Mouse (Mus musculus): Measurements from ENCODE around the gene Slc12a3. TPM values are rescaled to one million over a fixed set of nuclear protein-coding genes. Genes with fewer than 3 reads are reported as not detected.

Slc12a3 gene
- total and polyA plus RNA-seq, 3 experiments, result 0.16 to 0.39 (median 0.39) TPM

- no peaks in the 10 kb centered on the region for H3K27me3 ChIP-seq (ENCODE audit: control insufficient read depth, insufficient read depth, low read length)
- TF ChIP-seq POLR2A (IDR thresholded peaks at IDR 0.05; ENCODE audit: insufficient read depth, low read depth, low read length) (no peak), EP300 (IDR thresholded peaks at IDR 0.05; ENCODE audit: insufficient read depth, low read depth, low read length) (no peak), CTCF (IDR thresholded peaks at IDR 0.05) (no peak)
- H3K79me2 ChIP-seq (replicated peaks; ENCODE audit: control insufficient read depth, insufficient read depth, low read length), result no peaks in the 10 kb centered on the region
- WGBS, result 70% methylated on average over 6 of the region's 6 CpGs
- H3K4me3 ChIP-seq, result no peak overlapping the region
- no peak overlapping the region for H3K9ac ChIP-seq (ENCODE audit: low read depth, low read length)
- no peak for DNase-seq
- no peak overlapping the region for H3K27ac ChIP-seq
- no peaks in the 10 kb centered on the region for H3K4me1 ChIP-seq (ENCODE audit: control insufficient read depth, insufficient read depth, low read length)
- no peaks in the 10 kb centered on the region for H3K36me3 ChIP-seq (ENCODE audit: control insufficient read depth, insufficient read depth, low read length)
- intact Hi-C loops (cut with DNase I), result no loop called here
These were observed 83.5 kb downstream of the Slc12a3 start for GRCm38 (mm10) chr8:94412518-94412917.

DNA sequence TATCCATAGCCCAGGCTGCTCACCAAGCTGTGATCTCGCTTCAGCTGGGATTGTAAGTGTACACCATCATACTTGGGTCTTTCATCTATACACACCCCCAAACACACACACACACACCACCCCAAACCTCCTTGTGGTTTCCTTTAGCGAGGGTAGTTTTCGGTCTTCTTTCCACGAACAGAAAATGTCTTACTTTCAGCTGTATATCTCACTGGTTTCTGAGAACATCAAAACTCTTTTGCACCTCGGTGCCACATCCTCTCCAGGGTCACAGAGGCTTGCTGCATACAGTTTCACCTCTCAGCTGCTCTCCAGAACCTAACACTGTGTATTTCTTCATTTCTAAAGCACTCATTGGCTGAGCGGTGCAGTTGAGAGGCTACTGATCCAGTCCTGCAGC is 84.5 kb downstream of the Slc12a3 start:
- Histone ChIP-seq H3K79me2 (replicated peaks; ENCODE audit: control insufficient read depth, insufficient read depth, low read length) (no peaks in the 10 kb centered on the region), H3K9ac (ENCODE audit: low read depth, low read length) (no peak overlapping the region), H3K27ac (no peak overlapping the region), H3K27me3 (ENCODE audit: control insufficient read depth, insufficient read depth, low read length) (no peaks in the 10 kb centered on the region), H3K4me3 (no peak overlapping the region), H3K4me1 (ENCODE audit: control insufficient read depth, insufficient read depth, low read length) (no peaks in the 10 kb centered on the region), H3K36me3 (ENCODE audit: control insufficient read depth, insufficient read depth, low read length) (no peaks in the 10 kb centered on the region)
- DNase-seq, result no peak
- 85% methylated on average over 6 of the region's 6 CpGs for WGBS
- TF ChIP-seq POLR2A (IDR thresholded peaks at IDR 0.05; ENCODE audit: insufficient read depth, low read depth, low read length) (no peak), CTCF (IDR thresholded peaks at IDR 0.05) (no peak), EP300 (IDR thresholded peaks at IDR 0.05; ENCODE audit: insufficient read depth, low read depth, low read length) (no peak)
- intact Hi-C loops (cut with DNase I), result no loop called here

- WGBS, result 58% methylated on average over 2 of the region's 2 CpGs
These were observed 86.2 kb downstream of the Slc12a3 start for GRCm38 (mm10) chr8:94415218-94415617.

More at GRCm38 (mm10) chr8:94415218-94415617, 86.2 kb downstream of the Slc12a3 start:
- Histone ChIP-seq H3K79me2 (replicated peaks; ENCODE audit: control insufficient read depth, insufficient read depth, low read length) (no peaks in the 10 kb centered on the region), H3K9ac (ENCODE audit: low read depth, low read length) (no peak overlapping the region), H3K4me3 (no peak overlapping the region), H3K4me1 (ENCODE audit: control insufficient read depth, insufficient read depth, low read length) (no peaks in the 10 kb centered on the region), H3K36me3 (ENCODE audit: control insufficient read depth, insufficient read depth, low read length) (no peaks in the 10 kb centered on the region), H3K27me3 (ENCODE audit: control insufficient read depth, insufficient read depth, low read length) (no peaks in the 10 kb centered on the region), H3K27ac (no peak overlapping the region)
- TF ChIP-seq CTCF (IDR thresholded peaks at IDR 0.05), result no peak
- TF ChIP-seq POLR2A (IDR thresholded peaks at IDR 0.05; ENCODE audit: insufficient read depth, low read depth, low read length), result no peak
- no peak for TF ChIP-seq EP300 (IDR thresholded peaks at IDR 0.05; ENCODE audit: insufficient read depth, low read depth, low read length)
- peak in 1 of 2 experiments; percentile 5 for DNase-seq
- intact Hi-C loops (cut with DNase I), result no loop called here

Small RNA genes within 50 kb of the gene (microRNA-seq; reads per million reads assigned to microRNA genes)
- 30.9 to 33.2 reads per million in 2 experiments for gene Mir138-2

Other genes starting within 250 kb of the Slc12a3 start
- gene Bbs2, start 230.3 kb upstream of the Slc12a3 start, total RNA-seq (2021), result 1 to 10 TPM; 6.1 to 8.5 TPM
- gene Bbs2, start 230.3 kb upstream of the Slc12a3 start, polyA plus RNA-seq (2012; rRNA removed), result 14.1 and 22.9 TPM in 2 replicates
- not detected for gene Mt4, start 192.0 kb upstream of the Slc12a3 start, total RNA-seq (2021)
- not detected in 2 replicates for gene Mt4, start 192.0 kb upstream of the Slc12a3 start, polyA plus RNA-seq (2012; rRNA removed)
- gene Mt3, start 176.6 kb upstream of the Slc12a3 start, total RNA-seq (2021), result 1 to 10 TPM; 2.9 to 3.8 TPM
- 3.5 and 6.1 TPM in 2 replicates for gene Mt3, start 176.6 kb upstream of the Slc12a3 start, polyA plus RNA-seq (2012; rRNA removed)
- 10 to 100 TPM; 51.8 to 74.4 TPM for gene Mt2, start 156.5 kb upstream of the Slc12a3 start, total RNA-seq (2021)
- gene Mt2, start 156.5 kb upstream of the Slc12a3 start, polyA plus RNA-seq (2012; rRNA removed), result 15.6 and 32.2 TPM in 2 replicates
- 100 to 1,000 TPM; 279 to 438 TPM for gene Mt1, start 150.1 kb upstream of the Slc12a3 start, total RNA-seq (2021)
- gene Mt1, start 150.1 kb upstream of the Slc12a3 start, polyA plus RNA-seq (2012; rRNA removed), result 420 and 727 TPM in 2 replicates
- 10 to 100 TPM; 13.7 to 15.5 TPM for gene Nup93, start 114.6 kb upstream of the Slc12a3 start, total RNA-seq (2021)
- 11.7 and 18.4 TPM in 2 replicates for gene Nup93, start 114.6 kb upstream of the Slc12a3 start, polyA plus RNA-seq (2012; rRNA removed)
- 100 to 1,000 TPM; 216 to 349 TPM for gene Herpud1, start 57.2 kb downstream of the Slc12a3 start, total RNA-seq (2021)
- gene Herpud1, start 57.2 kb downstream of the Slc12a3 start, polyA plus RNA-seq (2012; rRNA removed), result 272 and 285 TPM in 2 replicates
- 1 to 10 TPM; 2.3 to 3.7 TPM for gene Nlrc5, start 105.2 kb downstream of the Slc12a3 start, total RNA-seq (2021)
- gene Nlrc5, start 105.2 kb downstream of the Slc12a3 start, polyA plus RNA-seq (2012; rRNA removed), result 3.7 and 4.9 TPM in 2 replicates
- 1 to 10 TPM; 3.4 to 3.9 TPM for gene Cpne2, start 203.8 kb downstream of the Slc12a3 start, total RNA-seq (2021)
- 8.3 and 14.1 TPM in 2 replicates for gene Cpne2, start 203.8 kb downstream of the Slc12a3 start, polyA plus RNA-seq (2012; rRNA removed)